Mouse (Mus musculus) MEL (cell line): Measurements from ENCODE around the gene Col4a3.

Experiments
- CTCF ChIP-seq, 3 experiments: IDR thresholded peaks in 2 of 3; conservative IDR thresholded peaks in 1 of 3; 2 replicates each; pipeline ENCODE4 v1.5.1; 2011 to 2012; ENCODE audit warnings: low read length in 3 of 3, low read depth in 2 of 3, mild to moderate bottlenecking in 2 of 3, improper control_type of control experiment in 1 of 3, inconsistent platforms in 1 of 3, mixed read lengths in 1 of 3, moderate library complexity in 1 of 3; ENCODE audit not compliant: control insufficient read depth in 1 of 3, insufficient read depth in 1 of 3, poor library complexity in 1 of 3, severe bottlenecking in 1 of 3
- MAX ChIP-seq: IDR thresholded peaks from 2 replicates; pipeline ENCODE4 v1.6.1; 2011; ENCODE audit warnings: low read length, improper control_type of control experiment

DNA sequence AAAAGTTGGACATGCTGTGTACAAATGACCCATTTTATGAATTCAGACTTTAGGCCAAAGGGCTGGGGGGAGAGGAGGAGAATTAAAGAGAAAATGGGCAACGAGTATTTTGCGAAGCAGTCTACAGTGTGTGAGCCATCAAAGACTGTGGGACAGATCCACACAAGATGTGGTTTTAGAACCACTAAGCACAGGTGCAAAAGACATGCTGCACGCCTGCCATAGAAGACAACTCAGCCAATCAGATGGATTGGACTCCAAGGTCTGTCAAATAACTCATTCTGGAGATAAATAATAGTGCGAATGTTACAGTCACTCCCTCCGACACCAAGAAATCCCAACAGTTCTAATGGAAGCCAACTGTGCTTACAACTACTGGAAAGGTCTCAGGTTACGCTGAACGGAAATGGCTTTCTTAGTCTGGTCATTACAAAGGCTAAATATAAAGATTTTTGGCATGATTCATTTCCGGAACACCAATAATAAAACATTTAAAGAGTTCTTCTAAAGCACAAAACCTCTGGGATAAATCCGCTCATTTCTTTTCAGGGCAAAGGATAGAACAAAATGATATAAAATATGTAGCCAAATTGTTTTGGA, 25.4 kb downstream of the Col4a3 start:
- no peak for TF ChIP-seq CTCF (IDR thresholded peaks at IDR 0.05 in 2 of 3, conservative IDR thresholded peaks at IDR 0.05 in 1 of 3; ENCODE audit: control insufficient read depth in 1 of 3, insufficient read depth in 1 of 3, low read depth in 2 of 3, low read length in 3 of 3, poor library complexity in 1 of 3, severe bottlenecking in 1 of 3)
- no peak for TF ChIP-seq MAX
